Mouse (Mus musculus): ENCODE measurements around the gene Drc7. TPM values are rescaled to one million over a fixed set of nuclear protein-coding genes. Genes with fewer than 3 reads are reported as not detected.

The Drc7 gene
- 0.30 and 0.69 TPM in 2 replicates for polyA plus RNA-seq (2021; fragmentation: Nextera tagmentation)
- long read RNA-seq, experiment 1, partial matches to known transcripts, result 3 of 8 reads
- long read RNA-seq, experiment 1, other reads (novel, unspliced or antisense), result 4 of 8 reads
- long read RNA-seq, experiment 2, partial matches to known transcripts, result 1 of 1 reads
- long read RNA-seq, experiment 2, other reads (novel, unspliced or antisense), result 0 of 1 reads

GRCm38 (mm10) chr8:95054927-95055510 lies at the start of gene Drc7:
Drc7 (plus strand) TSS chr8:95055103.

GRCm38 (mm10) chr8:95017451-95017850 lies 37.5 kb upstream of the Drc7 start, which contains the start of gene Adgrg3:
Adgrg3 (plus strand) TSS chr8:95017692.

GRCm38 (mm10) chr8:95080381-95081341 lies 25.8 kb downstream of the Drc7 start, which contains the start of gene Katnb1:
Katnb1 (plus strand) TSS chr8:95081186.

Other genes with a start within 250 kb of the Drc7 start
- 2.5 and 3.2 TPM in 2 replicates for gene Ccl17, start 244.7 kb upstream of the Drc7 start, polyA plus RNA-seq (2021; fragmentation: Nextera tagmentation)
- 67.1 and 83.8 TPM in 2 replicates for gene Coq9, start 216.8 kb upstream of the Drc7 start, polyA plus RNA-seq (2021; fragmentation: Nextera tagmentation)
- 34.7 and 34.9 TPM in 2 replicates for gene Ciapin1, start 216.7 kb upstream of the Drc7 start, polyA plus RNA-seq (2021; fragmentation: Nextera tagmentation)
- 154 and 194 TPM in 2 replicates for gene Polr2c, start 197.7 kb upstream of the Drc7 start, polyA plus RNA-seq (2021; fragmentation: Nextera tagmentation)
- 5.0 and 6.3 TPM in 2 replicates for gene Dok4, start 178.8 kb upstream of the Drc7 start, polyA plus RNA-seq (2021; fragmentation: Nextera tagmentation)
- gene Ccdc102a, start 137.0 kb upstream of the Drc7 start, polyA plus RNA-seq (2021; fragmentation: Nextera tagmentation), result 1.4 and 1.5 TPM in 2 replicates
- gene Adgrg5, start 131.4 kb upstream of the Drc7 start, polyA plus RNA-seq (2021; fragmentation: Nextera tagmentation), result not detected in 2 replicates
- 23.5 and 27.7 TPM in 2 replicates for gene Adgrg1, start 80.4 kb upstream of the Drc7 start, polyA plus RNA-seq (2021; fragmentation: Nextera tagmentation)
- gene Adgrg3, start 37.4 kb upstream of the Drc7 start, polyA plus RNA-seq (2021; fragmentation: Nextera tagmentation), result 0.12 TPM in 1 of 2 replicates, not detected in the other
- gene Katnb1, start 26.1 kb downstream of the Drc7 start, polyA plus RNA-seq (2021; fragmentation: Nextera tagmentation), result 19.6 and 27.0 TPM in 2 replicates
- gene Kifc3, start 147.7 kb downstream of the Drc7 start, polyA plus RNA-seq (2021; fragmentation: Nextera tagmentation), result 11.4 and 15.4 TPM in 2 replicates